Mouse (Mus musculus) small intestine, adult 2 months (tissue): ENCODE results near the gene Sun3.

Experiments used
- CTCF ChIP-seq: fragments of 200-500 bp; IDR thresholded peaks from 2 replicates; pipeline ENCODE4 v1.5.1; 2012; ENCODE audit warnings: low read depth, mild to moderate bottlenecking, control low read depth, inconsistent platforms, low read length, moderate library complexity, mixed read lengths; ENCODE audit not compliant: insufficient replicate concordance, insufficient read length; ENCODE audit errors: extremely low read depth
- POLR2A ChIP-seq: fragments of 200-500 bp; IDR thresholded peaks from 2 replicates; pipeline ENCODE4 v1.6.1; 2012; ENCODE audit warnings: low read depth, mild to moderate bottlenecking, control low read depth, inconsistent platforms, low read length, moderate library complexity

DNA sequence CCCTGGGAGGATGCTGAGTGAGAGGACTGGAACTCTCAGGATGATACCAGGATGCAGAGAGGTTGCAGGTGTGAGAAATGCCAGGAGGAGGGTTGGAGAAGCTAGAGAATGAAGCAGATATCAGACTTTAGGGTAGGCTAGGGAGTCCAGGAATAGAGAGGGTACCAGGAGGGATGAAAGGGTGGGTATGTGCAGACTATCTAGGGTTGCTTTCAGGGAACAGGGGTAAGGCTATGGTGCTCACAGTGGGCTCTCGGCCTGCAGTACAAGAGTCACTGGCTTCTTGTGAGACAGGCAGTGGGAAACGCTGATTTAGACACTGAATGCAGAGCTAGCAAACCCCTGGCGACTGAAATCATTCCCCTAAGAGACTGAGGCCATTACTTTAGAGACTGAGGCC lies 75.6 kb downstream of the Sun3 start, which contains the start of gene Pkd1l1:
- no peak for TF ChIP-seq CTCF
- no peak for TF ChIP-seq POLR2A
